Mouse (Mus musculus): ENCODE measurements around the gene Spata7. TPM values are rescaled to one million over a fixed set of nuclear protein-coding genes. Genes with fewer than 3 reads are reported as not detected.
A peak's percentile ranks its signal among the peaks of the same experiment; 100 is the strongest.

Gene Spata7
- polyA plus RNA-seq, 1 experiment from 2014 or later: 11.8 TPM

GRCm38 (mm10) chr12:98714757-98715156 lies 86.8 kb downstream of the Spata7 start:
- Histone ChIP-seq H3K4me3 (replicated peaks) (no peak overlapping the region), H3K36me3 (no peaks in the 10 kb centered on the region), H3K9ac (no peak overlapping the region), H3K27me3 (replicated peaks) (no peaks in the 10 kb centered on the region), H3K27ac (peak overlapping the region; percentile 61), H3K4me1 (peaks cover 8% of the 10 kb centered on the region; the same call in 1 of the 2 replicates), H3K9me3 (no peaks in the 10 kb centered on the region), H3K4me2 (no peak overlapping the region)
- no peak for ATAC-seq (ENCODE audit: insufficient read depth, low FRiP score, low read depth)
- 43% methylated on average over 11 of the region's 11 CpGs for WGBS

DNA sequence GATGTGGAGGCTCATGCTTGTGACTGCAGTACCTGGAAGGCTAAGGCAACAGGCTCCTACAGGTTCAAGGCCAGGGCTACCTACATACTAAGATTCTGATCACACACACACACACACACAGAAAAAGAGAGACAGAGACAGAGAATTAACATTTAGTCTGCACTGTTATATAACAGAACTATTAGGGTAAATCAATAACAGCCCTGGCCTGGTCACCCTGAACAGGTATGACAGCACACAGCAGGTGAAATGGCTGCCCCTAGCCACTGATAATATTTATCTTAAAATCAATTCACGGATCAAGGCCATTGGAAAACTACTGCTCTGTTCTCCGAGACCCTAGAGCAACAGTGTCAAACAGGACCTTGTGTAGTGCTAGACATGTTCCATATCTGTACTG lies 88.2 kb downstream of the Spata7 start:
- no peaks in the 10 kb centered on the region for H3K9me3 ChIP-seq
- no peaks in the 10 kb centered on the region for H3K27me3 ChIP-seq (replicated peaks)
- 67% methylated on average over 2 of the region's 2 CpGs for WGBS
- no peak overlapping the region for H3K27ac ChIP-seq
- no peak overlapping the region for H3K4me3 ChIP-seq (replicated peaks)
- H3K36me3 ChIP-seq: no peaks in the 10 kb centered on the region
- H3K4me1 ChIP-seq: peaks cover 8% of the 10 kb centered on the region; the same call in 1 of the 2 replicates
- ATAC-seq (ENCODE audit: insufficient read depth, low FRiP score, low read depth): no peak
- no peak overlapping the region for H3K9ac ChIP-seq
- no peak overlapping the region for H3K4me2 ChIP-seq

Other genes with a start within 250 kb of the Spata7 start
- gene Kcnk10, start 49.8 kb upstream of the Spata7 start, polyA plus RNA-seq (2015; fragmentation: Nextera tagmentation; extraction: Ambion mirVana): 1.5 and 1.6 TPM in 2 replicates
- gene Ptpn21, start 109.2 kb downstream of the Spata7 start, polyA plus RNA-seq (2015; fragmentation: Nextera tagmentation; extraction: Ambion mirVana): 9.2 and 9.9 TPM in 2 replicates
- 101 and 113 TPM in 2 replicates for gene Zc3h14, start 118.8 kb downstream of the Spata7 start, polyA plus RNA-seq (2015; fragmentation: Nextera tagmentation; extraction: Ambion mirVana)